Mouse (Mus musculus): Measurements from ENCODE around the gene Ciao1.
A peak's percentile ranks its signal among the peaks of the same experiment; 100 is the strongest.

- TF ChIP-seq EP300 (IDR thresholded peaks at IDR 0.05; ENCODE audit: low read depth) (no peak), CTCF (IDR thresholded peaks at IDR 0.05; ENCODE audit: low read depth) (peak; percentile 81)
Observed at GRCm38 (mm10) chr2:127204932-127205331, 42.7 kb downstream of the Ciao1 start.
